Mouse (Mus musculus): ENCODE data around the gene Dnmt1.

The Dnmt1 gene

DNA sequence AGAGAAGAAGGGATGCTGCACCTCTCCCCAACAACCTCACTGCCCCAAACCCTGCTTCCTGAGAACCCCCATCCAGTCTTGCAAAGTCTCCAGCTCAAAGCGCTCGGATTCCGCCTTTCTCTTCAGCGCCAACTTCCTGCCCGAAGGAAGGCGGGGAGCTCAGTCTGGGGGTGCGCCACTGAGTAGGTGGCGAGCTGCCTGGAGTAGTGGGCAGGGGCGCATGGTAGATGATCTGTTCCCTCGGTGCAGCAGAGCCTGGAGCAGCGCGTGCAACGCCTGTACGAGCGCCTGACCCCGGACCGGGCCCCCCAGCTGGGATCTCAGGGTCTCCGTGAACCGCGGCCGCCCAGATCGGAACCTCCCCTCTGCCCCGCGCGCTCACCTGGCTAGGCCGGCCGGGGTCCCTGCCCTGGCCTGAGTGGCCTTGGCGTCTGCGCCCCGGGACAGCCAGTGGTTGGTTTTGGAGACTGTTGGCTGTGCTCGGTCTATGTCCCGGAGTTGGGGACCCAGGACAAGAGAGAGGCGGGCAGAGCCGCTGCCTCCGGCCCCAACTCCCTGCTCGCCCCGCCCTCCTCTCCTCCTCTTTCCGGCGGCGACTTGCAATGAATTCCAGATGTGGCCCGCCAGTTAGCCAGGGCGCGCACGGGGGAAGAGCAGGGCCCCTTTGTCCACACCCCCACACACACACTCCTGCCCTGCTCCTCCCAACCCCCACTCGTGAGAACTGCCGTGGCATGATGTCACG, 16.7 kb upstream of the Dnmt1 start, which contains the start of gene S1pr2:
Gene S1pr2, minus strand, starts transcription at position 566 of the 745 bp plus-strand sequence.
- DNase-seq, result peak; percentile 36 to 55

DNA sequence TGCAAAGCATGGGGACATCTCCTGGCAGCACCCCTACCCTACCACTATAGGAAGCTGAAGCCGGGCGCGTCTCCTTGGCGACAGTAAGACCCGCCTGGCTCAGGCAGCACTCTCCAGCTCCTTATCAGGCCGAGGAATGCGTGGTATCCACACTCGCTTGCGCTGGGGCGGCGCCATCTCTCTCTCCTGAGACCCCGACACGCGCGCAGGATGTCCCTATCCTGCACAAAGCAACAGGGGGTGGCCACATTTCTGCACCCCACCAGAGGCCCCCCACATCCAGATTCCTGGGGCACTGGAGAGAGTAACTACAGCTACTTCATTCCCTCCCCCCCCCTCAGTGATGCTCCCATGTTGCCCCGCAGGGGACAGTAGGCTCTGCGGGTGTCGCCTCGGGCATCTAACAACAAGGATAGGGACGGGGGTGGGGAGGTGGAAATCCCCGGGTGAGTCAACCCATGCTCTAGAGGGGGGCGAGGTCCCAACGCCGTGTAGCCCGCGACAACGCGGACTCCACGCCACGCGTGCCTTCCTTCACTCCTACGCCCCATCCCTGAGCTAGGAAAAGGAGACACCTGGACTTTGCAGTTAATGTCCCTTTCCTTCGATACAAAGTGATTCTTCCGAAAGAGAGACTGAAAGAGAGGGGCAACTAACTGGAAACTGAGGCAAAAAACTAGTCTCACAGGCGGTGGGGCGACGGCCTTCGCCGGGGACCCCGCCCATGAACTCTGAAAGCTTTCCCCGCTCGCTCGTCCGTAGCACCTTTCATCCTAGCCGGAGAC, 15.9 kb upstream of the Dnmt1 start:
- peak; percentile 14 to 18 for DNase-seq

GRCm38 (mm10) chr9:20973682-20974075, 14.0 kb upstream of the Dnmt1 start:
- no peak for DNase-seq

DNA sequence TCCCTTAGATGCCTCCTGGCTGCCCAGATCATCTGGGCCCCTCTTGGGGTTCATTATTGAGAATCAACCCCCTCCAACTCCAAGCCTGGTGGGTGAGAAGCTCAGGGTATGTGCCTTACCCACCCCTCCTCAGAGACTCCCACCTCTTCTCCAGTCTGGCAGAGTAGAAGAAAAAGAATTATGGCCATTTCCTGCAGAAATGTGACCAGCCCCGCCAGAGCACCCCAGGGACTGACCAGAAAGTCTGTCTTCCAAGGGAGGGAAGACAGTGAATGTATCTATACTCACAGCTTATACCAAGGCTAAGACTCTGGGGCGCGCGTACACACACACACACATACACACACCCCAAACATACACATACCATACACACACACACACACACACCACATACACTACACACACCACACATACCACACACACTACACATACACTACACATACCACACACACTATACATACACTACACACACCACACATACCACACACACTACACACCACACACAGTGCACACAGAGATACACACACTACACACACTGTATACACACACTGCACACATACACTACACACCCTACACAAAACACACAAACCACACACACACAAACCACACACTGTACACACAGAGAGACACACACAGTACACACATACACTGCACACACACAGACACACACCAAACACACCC, 13.5 kb upstream of the Dnmt1 start:
- no peak for DNase-seq

DNA sequence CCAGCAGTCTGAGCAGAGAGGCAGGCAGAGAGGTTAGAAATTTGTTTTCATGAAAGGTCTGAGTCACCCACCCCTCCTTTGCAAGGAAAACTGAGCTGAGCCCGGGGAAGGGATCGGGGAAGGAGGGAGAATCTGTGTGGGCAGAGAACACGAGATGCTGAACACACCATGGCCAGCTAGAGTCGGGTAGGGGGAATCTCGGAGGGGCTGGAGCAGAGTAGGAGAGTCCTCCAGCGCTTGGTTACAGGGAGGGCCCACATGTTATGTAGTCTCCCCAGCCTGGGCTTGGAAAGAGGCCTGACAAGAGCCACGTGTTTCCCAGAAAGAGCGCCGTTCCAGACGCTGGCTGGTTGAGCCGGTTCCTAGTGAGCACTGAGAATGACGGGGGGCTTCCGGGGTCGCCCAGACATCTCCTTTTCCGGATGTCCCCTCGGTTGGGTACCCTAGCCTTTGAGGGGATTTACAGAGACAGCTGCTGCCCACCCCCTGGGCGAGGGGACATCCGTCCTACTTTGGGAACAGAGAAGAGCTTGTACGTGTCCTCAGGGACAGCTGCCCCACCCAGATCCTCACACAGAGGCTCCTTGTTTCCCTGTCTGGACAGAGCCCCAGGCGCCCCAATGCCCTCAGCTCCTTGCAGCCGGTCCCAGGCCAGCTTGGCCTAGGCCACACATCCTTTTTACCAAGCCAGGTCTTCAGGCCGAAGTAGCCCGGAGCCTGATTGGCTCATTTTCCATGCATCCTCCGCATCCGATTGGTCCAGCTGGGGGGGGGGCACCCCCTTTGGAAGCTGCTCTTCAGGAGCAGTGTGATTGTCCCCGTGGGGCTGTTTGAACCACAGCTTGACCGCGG, 12.7 kb upstream of the Dnmt1 start:
- peak; percentile 30 for DNase-seq

- DNase-seq, result no peak
Measured at GRCm38 (mm10) chr9:20971751-20972140, 12.1 kb upstream of the Dnmt1 start.

GRCm38 (mm10) chr9:20966747-20967146, 7.1 kb upstream of the Dnmt1 start:
- no peak for DNase-seq

GRCm38 (mm10) chr9:20966008-20966407, 6.3 kb upstream of the Dnmt1 start:
- DNase-seq, result no peak

GRCm38 (mm10) chr9:20965606-20966005, 5.9 kb upstream of the Dnmt1 start:
- DNase-seq, result no peak

GRCm38 (mm10) chr9:20961557-20961956, 1.9 kb upstream of the Dnmt1 start:
- DNase-seq, result no peak

- no peak for DNase-seq
Measured at GRCm38 (mm10) chr9:20956989-20957388, 2.7 kb downstream of the Dnmt1 start.

- peak; percentile 98 for DNase-seq
Measured at GRCm38 (mm10) chr9:20952520-20953227, 7.0 kb downstream of the Dnmt1 start.

- DNase-seq, result no peak
Measured at GRCm38 (mm10) chr9:20951966-20952519, 7.6 kb downstream of the Dnmt1 start.

DNA sequence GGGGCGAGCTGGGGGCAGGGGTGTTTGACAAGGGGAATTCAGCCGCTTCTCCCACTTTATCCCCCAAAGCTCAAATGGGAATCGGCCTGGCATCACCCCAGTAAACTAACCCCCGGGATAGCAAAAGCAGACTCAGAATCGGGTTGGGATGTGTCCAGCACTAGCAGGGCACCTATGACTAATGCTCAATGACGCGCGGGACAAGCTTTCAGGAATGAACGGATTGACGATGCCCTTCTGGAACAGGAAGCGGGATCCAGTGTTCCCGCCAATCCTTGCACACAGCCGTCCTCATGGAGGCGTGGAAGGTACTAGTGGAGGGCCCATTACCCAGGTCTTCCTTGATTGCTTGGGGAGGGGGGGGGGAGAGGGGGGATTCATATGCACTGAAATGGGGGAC, 8.2 kb downstream of the Dnmt1 start:
- peak; percentile 27 to 55 for DNase-seq

DNA sequence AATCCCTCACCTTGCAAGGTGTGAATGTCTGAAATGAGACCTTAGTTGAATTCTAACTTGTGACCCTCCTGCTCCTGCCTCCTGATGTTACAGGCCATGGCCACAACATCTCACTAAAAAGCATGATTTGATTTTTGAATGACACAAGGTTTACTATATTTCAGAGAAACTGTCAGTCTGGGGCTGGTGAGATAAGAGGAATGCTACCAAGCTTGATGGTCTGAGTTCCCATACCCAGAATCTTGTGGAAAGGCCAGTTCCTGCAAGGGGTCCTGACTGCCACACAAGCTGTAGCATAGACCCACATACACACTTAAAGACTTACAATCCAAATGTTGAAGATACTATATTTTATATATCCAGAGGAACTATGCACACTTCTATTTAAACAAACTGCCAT, 9.3 kb downstream of the Dnmt1 start:
- DNase-seq, result no peak

GRCm38 (mm10) chr9:20946066-20946880, 13.4 kb downstream of the Dnmt1 start:
- DNase-seq, result no peak

GRCm38 (mm10) chr9:20944697-20945370, 14.9 kb downstream of the Dnmt1 start:
- DNase-seq, result no peak

- DNase-seq, result no peak
Measured at GRCm38 (mm10) chr9:20943911-20944310, 15.8 kb downstream of the Dnmt1 start.

- DNase-seq, result no peak
Measured at GRCm38 (mm10) chr9:20943396-20943795, 16.3 kb downstream of the Dnmt1 start.

- no peak for DNase-seq
Measured at GRCm38 (mm10) chr9:20923258-20923657, 36.4 kb downstream of the Dnmt1 start.

Data from cerebellum, postnatal 14 days (tissue).